Mouse (Mus musculus) natural killer cell, adult 2 months (primary cell): ENCODE results near the gene AF067061.
"Not testable (repeated sequence)": the region's sequence is repeated elsewhere in the genome, so short reads cannot be mapped to it uniquely, and the experiment has no call there.

Experiments
- DNase-seq, 2 experiments: peaks; one replicate each; pipeline ENCODE4 v3.0.0; 2022; ENCODE audit warnings: low spot score in 2 of 2

Gene AF067061

DNA sequence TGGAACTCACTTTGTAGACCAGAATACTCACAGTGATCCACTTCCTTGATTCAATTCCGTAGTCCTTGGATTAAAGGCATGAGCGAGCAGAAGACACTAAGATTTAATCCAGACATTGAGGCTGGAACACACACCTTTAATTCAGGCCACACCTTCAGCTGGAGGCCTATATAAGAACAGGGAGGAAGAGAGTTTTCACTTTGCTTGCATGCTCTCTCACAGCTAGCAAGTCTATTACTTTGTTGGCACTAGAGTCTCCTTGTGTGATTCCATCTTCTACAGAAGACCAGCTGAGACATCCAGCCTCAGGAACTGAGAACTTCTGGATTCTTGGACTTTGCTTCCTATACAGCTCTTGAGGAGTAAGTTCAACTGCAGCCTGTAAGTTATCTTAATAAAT lies at the start of gene AF067061:
AF067061 (plus strand) TSS at position 245 of the 400 bp plus-strand sequence.
- not testable (repeated sequence) for DNase-seq

DNA sequence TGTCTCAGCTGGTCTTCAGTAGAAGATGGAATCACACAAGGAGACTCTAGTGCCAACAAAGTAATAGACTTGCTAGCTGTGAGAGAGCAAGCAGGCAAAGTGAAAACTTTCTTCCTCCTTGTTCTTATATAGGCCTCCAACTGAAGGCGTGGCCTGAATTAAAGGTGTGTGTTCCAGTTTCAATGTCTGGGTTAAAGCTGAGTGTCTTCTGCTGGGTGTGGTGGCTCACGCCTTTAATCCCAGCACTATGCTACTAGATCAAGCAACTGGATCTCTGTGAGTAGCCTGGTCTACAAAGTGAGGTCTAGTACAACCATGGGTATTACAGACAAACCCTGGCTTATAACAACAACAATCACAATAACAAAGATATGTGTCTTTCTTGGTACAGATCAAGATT lies 47.1 kb upstream of the AF067061 start, which contains the start of gene Gm21762:
Gm21762 (minus strand) TSS at position 101 of the 400 bp plus-strand sequence.
- not testable (repeated sequence) for DNase-seq

DNA sequence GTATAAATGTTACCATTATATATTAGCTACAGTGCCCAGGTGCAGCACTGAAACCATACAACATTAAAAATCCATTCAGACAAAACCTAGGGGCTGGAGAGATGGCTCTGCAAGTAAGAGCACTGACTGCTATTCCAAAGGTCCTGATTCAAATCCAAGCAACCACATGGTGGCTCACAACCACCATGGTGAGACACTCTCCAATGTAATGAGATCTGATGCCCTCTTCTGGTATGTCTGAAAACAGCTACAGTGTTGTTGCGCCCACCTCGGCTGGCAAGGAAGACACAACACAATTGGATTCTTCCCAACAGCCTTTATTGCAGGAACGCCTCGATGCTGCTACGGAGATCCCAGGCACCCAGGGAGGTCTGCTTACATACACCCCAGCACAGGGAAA lies 42.0 kb upstream of the AF067061 start:
- not testable (repeated sequence) for DNase-seq

DNA sequence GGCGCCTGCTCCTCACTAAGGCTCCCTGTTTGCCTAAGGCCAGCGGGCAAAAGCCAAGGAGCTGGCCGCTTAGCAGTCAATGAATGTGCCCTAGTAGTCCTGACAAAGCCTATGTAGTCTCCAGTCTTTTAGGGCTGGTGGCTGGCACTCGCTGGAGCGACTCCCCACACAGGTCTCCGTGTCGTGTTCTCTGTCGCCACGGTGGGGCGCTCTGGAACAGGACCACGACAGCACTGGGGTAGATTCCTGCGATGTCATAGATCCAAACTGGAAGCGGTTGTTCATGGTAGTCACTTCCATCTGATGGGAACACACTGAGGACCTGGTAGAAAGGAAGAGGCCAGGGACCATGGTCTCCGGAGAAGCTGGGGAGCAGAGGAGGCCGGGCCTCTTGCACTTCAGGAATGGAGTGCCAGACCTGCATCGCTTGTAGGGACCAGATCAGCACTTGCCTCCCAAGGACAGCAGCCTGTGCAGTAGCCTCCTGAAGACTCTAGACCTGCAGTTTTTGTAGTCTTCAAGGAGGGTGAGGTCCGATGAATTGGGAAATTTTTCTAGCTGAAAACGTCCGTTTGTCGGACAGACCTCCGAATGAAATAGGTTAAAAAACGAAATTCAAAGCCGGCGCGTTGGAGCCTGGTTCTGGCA lies 39.8 kb upstream of the AF067061 start:
- DNase-seq, result not testable (repeated sequence)

DNA sequence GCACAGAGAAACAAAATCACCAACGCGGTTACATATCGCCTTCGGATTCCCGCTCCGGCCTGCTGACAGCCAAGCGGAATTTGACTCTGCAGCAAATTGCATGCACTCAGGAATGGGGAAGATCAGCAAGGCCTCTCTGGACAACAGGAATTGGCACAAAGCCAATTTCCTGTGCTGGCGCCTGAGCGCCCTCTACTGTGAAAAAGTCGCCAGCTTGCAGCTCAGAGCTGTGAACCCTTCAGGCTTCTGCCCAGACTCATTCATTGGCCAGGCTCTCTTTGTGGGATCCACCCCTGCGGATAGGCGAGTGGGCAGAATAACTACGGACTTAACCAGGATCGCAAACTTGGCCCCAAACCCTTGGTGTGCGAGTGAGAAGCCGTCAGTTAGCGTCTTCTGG lies 31.1 kb upstream of the AF067061 start:
- not testable (repeated sequence) for DNase-seq

DNA sequence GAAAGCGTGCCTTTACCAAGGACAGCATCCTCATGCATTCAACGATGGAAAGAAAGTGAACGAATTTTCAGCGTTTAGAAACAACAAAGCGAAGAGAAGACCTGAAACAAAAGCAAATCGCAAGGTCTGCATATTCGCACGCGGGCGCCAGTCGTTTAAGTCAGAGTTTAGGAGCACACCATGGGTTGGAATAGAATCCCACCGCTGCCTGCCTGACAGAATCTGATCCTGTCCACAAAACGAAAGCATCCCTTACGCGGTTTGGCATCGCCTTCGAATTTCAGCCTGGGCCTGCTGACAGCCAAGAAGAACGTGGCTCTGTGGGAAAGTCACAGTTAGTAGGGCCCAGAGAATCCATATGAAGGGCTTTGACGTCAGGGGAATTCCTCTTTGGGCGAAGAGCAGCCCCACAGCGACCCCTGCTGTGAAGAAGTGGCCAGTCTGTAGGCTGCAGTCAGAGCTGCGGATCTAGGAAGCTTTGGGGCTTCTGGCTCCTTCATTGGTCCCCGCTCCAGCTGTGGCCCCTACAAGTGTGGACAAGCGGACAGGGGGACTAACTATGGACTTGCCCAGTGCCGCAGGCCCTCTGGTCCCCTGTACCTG lies 30.4 kb upstream of the AF067061 start:
- not testable (repeated sequence) for DNase-seq

DNA sequence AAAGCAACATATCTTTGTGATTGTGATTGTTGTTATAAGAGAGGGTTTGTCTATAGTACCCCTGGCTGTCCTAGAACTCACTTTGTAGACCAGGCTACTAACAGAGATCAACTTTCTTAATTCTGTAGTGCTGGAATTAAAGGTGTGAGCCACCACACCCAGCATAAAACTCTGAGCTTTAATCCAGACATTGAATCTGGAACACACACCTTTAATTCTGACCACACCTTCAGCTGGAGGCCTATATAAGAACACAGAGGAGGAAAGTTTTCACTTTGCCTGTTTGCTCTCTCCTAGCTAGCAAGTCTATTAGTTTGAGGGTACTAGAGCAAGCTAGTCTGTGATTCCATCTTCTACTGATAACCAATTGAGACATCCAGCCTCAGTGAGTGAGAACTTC lies 24.1 kb upstream of the AF067061 start, which contains the start of gene Gm21731:
Gm21731 (plus strand) TSS at position 301 of the 400 bp plus-strand sequence.
- not testable (repeated sequence) for DNase-seq

DNA sequence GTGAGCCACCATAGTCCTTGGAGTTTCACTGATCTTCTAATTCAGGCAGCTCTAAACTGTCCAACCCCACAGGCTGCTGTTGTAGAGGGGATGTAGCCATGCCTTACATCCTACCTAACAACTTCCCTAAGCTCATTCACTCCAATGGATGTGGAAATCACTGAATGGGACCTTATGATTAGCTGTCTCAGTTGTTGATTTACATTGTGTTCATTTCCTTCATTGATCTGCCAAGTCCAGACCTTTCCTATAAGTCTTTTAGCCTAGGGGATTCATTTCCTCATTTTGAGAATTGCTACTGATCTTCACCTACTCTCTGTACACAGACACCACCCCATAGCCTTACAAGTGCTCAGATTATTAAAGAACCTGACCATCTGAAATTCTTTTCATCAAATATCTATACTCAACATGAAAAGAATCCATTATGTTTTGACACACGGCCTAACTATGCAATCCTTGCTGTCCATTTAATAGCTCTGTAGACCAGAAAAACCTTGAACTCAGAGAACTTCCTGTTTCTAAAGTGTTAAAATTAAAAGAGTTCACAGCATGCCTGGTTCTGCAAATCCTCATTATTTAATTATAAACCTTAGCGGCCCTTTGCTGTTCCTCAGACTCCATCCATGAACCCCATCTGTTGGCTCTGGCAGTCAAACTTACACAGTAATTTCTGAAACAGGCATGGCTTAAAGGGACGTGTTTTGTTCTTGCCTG lies 11.5 kb upstream of the AF067061 start:
- not testable (repeated sequence) for DNase-seq

DNA sequence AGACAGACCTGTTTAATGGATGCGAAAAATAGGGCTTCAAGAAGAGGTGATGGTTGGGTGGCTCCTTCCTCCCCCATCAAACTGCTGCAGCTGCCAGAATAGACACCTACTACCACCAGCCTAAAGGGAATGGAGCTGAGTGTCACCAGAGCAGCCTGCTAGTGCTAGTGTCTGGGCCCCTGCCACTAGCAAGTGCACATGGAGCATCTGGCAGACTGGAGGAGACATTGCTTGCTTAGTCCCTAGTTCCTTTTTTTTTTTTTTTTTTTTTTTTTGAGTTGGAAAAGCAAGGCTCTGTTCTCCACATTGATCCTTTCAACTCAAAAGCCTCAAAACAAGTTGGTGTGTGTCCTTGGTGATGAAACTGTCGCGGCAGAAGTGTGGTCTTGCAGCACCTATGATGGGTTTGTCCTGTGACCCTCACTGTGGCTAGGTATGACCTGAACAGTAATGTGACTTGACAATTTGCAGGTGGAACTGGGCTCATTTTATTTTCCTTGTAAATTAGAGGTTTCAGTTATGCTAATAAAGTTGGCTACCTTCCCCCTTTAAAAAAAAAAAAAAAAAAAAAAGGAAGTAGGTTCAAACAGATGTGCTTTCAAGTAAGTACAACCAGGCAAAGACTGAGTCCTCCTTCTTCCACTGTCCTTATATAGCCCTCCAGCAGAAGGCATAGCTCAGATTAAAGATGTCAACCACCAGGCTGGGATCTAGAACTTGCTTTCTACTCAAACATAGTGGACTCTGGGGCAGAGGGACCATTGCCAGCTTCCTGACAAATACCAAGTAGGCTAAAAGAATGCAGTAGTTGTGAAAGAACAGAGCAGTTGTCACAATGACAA lies 3.9 kb upstream of the AF067061 start:
- peak in 1 of 2 experiments; percentile 2 for DNase-seq

DNA sequence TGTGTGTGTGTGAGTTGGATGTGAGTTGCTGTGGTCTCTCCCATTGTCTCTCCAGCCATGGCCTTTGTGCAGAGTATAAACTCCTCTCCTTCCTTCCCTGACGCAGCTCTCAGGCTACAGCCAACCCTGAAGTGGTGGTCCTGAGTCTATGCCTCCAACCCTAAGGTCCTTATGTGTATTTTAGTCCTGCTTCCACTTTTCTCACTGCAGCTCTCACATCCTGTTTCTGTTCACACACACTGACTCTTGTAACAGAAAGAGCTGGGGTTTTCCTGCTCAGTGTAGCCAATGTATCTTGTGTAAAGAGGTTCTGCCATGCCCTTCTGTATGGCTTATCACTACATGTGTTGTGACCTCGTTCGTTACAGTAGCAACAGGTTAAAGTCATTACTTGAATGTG lies 3.2 kb upstream of the AF067061 start:
- DNase-seq, result peak in 1 of 2 experiments; percentile 7

DNA sequence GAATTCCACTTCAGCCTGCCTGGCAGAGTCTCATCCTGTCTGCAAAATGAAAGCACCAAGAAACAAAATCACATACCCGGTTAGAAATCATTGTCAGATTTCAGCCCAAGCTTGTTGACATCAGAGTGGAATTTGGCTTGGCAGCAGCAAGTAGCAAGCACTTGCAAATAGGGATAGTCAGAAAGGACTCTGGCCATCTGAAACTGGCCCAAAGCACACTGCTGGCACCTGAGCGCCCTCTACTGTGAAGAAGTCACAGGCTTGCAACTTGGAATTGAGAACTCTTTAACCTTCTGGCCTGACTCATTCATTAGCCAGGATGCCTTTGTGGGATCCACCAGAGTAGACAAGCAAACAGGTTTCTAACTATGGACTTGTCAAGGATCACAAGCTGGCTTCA lies 14.9 kb downstream of the AF067061 start:
- not testable (repeated sequence) for DNase-seq

DNA sequence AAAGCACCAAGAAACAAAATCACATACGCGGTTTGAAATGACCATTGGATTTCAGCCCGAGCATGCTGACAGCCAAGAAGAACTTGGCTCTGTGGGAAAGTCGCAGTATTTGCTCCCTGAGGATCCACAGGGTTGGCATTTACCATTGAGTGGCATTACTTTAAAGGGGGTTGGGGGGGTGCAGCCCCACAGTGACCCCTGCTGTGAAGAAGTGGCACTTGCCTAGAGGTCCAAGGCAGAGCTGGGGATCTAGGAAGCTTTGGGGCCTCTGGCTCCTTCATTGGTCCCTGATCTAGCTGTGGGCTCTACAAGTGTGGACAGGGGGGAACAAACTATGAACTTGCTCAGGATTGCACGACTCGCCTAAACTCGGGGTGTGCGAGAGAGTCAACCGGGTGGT lies 15.9 kb downstream of the AF067061 start:
- no peak for DNase-seq

DNA sequence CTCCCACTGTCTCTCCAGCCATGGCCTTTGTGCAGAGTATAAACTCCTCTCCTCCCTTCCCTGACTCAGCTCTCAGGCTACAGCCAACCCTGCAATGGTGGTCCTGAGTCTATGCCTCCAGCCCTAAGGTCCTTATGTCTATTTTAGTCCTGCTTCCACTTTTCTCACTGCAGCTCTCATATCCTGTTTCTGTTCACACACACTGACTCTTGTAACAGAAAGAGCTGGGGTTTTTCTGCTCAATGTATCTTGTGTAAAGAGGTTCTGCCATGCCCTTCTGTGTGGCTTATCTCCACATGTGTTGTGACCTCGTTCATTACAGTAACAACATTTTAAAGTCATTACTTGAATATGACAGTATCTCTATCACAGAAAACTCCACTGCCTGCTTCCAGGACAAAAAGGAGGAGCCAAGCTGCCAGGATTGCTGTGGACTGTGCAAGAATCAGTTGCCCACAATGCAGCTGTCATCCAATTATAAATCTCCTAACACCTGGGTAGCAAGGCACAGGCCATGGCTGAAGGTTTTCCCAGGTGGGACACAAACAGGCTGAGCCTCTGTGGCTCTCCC lies 36.5 kb downstream of the AF067061 start:
- DNase-seq, result no peak

DNA sequence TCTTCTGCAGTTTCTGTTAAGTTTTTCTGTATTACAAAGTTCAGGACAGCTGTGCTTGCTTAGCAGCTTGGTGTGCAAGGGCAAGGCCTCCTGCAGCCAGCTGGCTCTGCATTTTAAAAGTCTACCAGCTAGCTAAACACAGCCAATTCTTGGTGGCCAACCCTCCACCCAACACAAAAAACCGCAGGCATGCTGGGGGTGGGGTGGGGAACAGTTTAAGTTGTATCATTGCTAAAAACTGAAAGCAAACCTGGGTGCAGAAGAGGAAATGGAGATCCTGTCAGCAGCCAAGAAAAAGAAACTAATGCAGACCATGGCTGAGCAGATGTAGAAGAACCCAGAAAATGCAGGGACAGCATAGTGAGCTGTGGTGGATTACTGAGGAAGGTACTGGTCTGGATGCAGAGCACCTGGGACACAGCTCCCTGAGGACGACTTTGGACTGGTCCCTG lies 37.1 kb downstream of the AF067061 start, which contains the start of gene BC147527:
BC147527 (plus strand) TSS at position 402 of the 452 bp plus-strand sequence.
- DNase-seq, result peak; percentile 24 to 32

DNA sequence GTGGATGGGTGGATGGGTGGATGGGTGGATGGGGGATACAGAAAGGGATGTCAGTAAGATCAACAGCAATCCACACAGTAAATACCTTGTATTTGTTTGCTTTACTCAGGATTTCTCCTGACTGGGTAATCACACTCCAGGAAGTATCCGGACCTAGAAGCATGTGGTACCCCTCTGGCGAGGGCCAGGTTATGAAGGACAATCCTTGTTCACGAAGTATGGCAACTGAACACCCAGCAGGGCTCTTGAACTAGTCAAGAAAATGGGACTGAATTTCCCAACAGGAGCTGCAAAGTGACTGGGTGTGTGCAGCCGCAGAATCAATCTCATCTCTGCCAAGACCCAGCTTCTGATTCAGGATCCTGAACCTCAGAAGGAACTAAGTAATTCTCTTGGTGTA lies 37.9 kb downstream of the AF067061 start:
- no peak for DNase-seq

DNA sequence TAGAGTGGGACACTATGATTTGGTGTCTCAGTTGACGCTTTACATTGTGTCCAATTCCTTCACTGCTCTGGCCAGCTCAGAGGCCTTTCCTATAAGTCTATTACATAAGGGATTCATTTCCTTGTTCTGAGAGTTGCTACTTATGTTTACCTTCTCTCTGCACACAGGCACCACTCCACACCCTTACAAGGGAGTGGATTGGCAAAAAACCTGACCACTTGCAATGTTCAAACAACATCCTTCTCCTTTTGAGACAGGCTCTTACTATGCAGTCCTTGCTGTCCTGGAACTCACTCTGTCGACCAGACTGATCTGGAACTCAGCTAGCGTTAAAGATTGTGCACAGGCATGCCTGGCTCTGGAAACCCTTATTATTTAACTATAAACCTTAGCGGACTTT lies 47.8 kb downstream of the AF067061 start:
- DNase-seq, result no peak

DNA sequence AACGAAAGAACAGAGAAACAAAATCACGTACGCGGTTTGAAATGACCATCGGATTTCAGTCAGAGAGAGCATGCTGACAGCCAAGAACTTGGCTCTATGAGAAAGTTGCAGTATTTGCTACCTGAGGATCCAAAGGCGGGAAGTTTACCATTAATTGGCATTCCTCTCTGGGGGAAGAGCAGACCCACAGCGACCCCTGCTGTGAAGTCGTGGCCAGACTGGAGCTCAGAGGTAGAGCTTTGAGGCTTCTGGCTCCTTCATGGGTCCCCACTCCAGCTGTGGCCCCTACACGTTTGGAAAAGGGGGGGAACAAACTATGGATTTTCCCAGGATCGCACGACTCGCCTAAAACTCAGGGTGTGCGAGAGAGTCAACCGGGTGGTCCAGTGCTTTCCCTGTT lies 50.7 kb downstream of the AF067061 start:
- DNase-seq, result peak in 1 of 2 experiments; percentile 18
